Mouse (Mus musculus) brain, embryonic 14.5 days (tissue): Measurements from ENCODE around the gene Zswim7. TPM values are rescaled to one million over a fixed set of nuclear protein-coding genes. Genes with fewer than 3 reads are reported as not detected.
A peak's percentile ranks its signal among the peaks of the same experiment; 100 is the strongest.

ENCODE experiments used
- DNase-seq: peaks from one replicate; pipeline ENCODE4 v3.0.0-alpha.2; 2011; ENCODE audit warnings: low read depth
- CTCF ChIP-seq: fragments of 200-500 bp; IDR thresholded peaks from 2 replicates; pipeline ENCODE4 v1.5.1; 2012; ENCODE audit warnings: inconsistent platforms, mild to moderate bottlenecking, moderate library complexity, borderline replicate concordance; ENCODE audit not compliant: insufficient read depth, insufficient read length; ENCODE audit errors: extremely low read depth
- POLR2A ChIP-seq: fragments of 200-500 bp; IDR thresholded peaks from 2 replicates; pipeline ENCODE4 v1.6.1; 2012; ENCODE audit warnings: mild to moderate bottlenecking, inconsistent platforms, borderline replicate concordance; ENCODE audit not compliant: poor library complexity, insufficient read depth, insufficient read length, severe bottlenecking; ENCODE audit errors: extremely low read depth
- polyA plus RNA-seq: library from polyadenylated mRNA; depleted of rRNA; stranded (reverse); fragments of >200 nt; gene quantifications from 2 replicates; pipeline ENCODE4 v1.2.3, GENCODE M21; 2012; rRNA removed

Gene Zswim7
- polyA plus RNA-seq, 1 experiment, result 9.6 TPM

DNA sequence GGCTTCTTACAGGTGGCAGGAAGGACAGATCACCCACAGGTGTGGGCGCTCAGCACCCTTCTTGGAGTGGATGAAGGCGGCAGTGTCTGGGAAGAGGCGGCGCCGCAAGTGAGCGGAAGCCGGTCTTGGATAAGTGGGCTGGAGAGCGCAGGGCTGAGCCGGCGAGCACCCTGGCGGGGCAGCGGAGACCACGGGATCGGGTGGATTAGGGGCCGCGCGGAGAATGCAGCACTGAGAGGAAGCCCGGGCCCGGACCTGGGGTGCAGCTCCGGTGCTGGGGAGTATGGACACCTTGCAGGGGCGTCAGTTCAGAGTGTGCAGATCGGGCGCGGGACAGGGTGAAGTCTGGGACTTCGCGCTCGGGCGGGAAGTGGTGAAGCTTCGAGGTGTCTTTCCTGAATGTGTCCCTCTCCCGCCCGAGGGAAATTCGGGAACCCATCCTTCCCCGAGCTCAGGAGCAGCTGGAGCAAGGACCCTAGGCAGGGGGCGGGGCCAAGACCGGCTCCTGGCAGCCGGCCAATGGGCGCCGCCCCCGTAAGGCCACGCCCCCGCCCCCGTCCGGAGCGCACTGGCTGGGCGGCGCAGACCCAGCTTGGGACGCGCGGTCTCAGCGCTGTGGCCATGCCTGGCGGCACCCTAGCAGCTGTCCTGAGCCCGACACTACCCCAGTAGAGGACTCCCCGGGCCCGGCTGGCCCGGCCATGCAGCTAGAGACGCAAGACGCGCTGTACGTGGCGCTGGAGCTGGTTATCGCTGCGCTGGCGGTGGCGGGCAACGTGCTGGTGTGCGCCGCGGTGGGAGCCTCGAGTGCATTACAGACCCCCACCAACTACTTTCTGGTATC lies 32.6 kb downstream of the Zswim7 start, which contains the start of gene Adora2b:
Gene Adora2b, plus strand, starts transcription at position 584 of the 844 bp plus-strand sequence.
- peak; percentile 83 for DNase-seq
- TF ChIP-seq POLR2A (no peak), CTCF (no peak)

DNA sequence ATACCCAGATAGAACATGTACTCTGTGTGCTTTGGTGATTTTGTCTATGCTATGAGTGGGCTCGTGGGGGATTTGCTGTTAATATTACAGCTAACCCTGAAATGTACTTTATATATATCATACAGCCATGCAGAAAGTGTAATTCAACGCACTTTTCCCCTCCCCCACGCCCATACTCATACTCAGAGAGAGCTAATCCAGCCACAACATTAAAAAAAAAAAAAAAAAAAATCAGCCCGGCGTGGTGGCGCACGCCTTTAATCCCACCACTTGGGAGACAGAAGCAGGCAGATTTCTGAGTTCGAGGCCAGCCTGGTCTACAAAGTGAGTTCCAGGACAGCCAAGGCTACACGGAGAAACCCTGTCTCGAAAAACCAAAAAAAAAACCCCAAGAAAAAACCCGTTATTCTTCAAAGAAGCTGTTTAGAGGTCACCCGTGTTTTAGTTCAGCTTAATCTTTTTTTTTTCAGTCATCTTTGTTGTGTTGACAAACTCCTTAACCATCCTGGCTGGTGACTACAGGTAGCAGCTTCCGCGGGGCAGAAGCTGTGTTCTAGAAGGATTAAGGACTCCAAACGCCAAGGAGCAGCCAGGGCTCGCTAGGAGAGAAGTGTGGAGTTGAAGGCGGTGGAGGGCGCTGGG lies 33.3 kb downstream of the Zswim7 start:
- TF ChIP-seq CTCF (no peak), POLR2A (no peak)
- DNase-seq, result no peak

DNA sequence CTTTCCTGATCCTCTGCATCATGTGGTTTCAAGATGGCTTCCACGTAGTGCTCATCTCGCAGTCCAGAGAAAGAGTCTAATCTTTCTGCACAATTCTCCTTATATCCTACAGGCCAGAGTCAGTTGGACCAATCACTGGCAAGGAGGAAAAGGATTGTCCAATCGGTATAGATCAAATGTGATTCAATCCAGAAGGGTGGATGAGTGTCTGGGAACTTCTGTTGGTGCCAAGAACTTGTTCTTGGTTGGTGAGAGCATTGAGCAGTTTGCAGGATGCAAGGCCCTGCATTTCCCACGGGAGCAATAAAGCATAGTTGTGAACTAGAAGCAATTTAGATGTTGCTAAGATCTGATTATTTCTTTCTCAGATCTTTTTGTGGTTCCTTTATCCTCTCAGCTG lies 36.7 kb downstream of the Zswim7 start:
- no peak for DNase-seq
- TF ChIP-seq CTCF (no peak), POLR2A (no peak)

DNA sequence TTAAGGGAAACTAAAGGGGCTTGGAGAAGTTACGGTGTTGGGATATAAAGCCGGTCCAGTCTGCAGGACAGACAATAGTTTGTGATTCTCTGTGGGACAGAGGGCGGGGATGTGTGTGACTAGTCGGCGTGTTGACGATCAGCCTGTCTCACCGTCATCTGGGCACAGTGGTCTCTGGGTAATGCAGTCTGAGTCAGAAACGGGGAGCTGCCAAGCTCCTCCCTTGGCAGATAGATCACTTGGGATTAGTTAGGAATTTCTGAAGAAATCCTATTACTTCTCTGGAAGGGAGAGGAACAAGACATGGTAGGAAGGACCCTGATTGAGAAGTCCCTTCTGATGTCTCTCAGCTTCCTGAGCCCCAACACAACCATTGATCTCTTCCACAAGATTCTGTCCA lies 37.3 kb downstream of the Zswim7 start:
- TF ChIP-seq POLR2A (no peak), CTCF (no peak)
- DNase-seq, result no peak

DNA sequence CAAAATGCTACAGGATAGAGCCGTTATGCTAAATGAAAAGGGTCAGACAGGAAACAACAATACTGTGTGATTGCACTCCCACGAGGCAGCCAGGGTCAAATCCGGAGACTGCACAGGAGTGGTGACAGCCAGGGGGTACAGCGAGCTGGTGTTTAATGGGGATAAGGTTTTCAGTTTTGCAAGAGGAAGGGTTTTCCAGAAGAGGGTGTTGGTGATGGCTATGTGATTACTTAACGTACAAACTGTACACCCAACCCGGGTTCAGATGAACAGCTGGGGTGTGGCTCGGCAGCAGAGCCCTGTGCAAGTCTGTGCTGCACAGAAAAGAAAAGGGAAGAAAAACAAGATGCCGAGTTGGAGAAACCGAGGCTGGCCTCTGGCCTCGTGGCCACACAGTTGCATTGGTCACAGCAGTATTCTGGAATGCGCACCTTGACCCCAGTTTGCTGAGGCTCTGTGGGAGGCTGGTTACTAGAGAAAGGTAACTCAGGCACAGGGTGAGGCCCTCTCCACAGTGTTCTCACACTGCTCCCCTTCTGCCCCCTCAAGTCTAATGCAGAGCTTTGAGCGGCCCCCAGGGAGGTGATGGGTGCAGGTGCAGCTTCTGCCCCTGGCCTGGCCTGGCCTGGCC lies 40.4 kb downstream of the Zswim7 start:
- TF ChIP-seq POLR2A (no peak), CTCF (no peak)
- DNase-seq, result no peak

DNA sequence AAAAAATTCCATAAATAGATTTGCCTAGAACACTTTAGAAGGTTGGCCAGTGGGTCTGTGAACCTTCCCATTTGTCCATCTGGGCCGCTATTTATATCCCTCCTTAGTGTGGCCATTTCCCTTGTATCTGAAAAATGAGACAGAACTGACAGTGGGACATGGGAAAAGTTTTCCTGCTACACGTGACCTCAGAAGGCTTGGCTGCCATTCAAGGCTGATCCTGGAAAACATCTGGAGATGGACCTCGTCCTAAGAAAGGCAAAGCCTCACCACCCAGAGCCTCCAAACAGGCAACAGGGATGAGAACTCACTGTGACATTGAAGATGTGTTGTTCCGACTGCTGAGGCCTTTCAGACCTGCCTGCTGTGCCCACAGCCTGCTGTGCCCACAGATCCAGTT lies 56.4 kb downstream of the Zswim7 start:
- peak; percentile 7 for DNase-seq
- TF ChIP-seq POLR2A (no peak), CTCF (no peak)

DNA sequence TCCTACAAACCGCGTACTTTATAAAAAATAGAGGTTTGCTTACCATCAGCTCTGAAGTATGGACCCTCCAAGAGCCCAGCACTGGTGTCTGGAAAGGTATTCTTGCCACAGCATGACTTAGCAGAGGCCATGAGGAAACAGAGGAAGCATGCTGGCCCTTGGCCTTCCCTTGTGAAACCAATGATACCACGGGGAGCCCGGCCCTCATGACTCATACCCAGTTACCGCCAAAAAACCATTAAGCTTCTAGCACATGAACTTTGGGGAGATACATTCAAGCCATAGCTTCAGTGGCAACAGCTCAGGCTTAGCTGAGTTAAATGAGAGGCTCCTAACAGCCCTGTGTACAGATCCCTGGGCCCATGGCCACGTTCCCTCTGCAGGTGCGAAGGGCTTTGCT lies 57.2 kb downstream of the Zswim7 start:
- DNase-seq, result no peak
- TF ChIP-seq POLR2A (no peak), CTCF (no peak)

- TF ChIP-seq POLR2A (no peak), CTCF (no peak)
- no peak for DNase-seq
Observed at GRCm38 (mm10) chr11:62223416-62223815, 57.8 kb downstream of the Zswim7 start.

DNA sequence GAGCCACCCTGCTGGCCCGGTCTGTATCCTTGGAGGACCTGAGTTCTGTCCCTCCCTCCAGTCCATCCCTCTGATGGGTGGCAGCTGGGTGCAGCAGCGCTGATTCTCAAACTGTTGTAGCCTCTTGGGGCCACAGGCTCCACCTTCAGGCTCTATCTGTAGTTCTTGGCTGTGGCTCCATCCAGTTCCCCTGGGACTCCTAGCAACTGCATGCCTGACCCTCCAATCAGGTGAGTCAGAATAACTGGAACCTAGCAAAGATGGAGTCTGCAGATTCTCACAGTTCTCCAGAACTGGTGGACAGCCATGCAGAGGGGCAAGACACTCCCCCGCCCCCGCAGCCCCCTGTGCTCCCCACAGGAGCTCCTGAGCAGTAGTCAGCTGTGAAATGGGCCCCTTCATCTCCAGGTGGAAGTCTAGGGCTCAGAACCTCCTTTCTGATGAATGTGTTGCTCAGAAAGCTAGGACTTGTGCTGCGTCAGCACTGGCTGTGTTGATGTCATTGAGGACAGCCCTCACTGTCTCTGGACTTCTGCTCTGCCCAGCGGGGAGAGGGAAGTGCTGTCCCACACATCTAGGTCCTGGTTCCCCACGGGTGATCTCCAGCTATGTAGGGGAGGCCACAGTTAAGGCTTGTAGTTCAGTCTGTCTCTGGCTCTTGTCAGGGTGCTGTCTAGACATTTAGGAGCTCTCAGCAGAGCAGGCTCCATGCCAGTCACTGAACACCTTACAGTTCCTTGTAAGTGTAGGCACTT lies 60.2 kb downstream of the Zswim7 start:
- TF ChIP-seq CTCF, result no peak
- TF ChIP-seq POLR2A, result no peak
- no peak for DNase-seq

- no peak for TF ChIP-seq CTCF
- TF ChIP-seq POLR2A, result no peak
- DNase-seq, result no peak
Observed at GRCm38 (mm10) chr11:62217751-62218150, 63.4 kb downstream of the Zswim7 start.

Other genes starting within 250 kb of the Zswim7 start
- 2.8 and 3.0 TPM in 2 replicates for gene Adora2b, start 32.4 kb downstream of the Zswim7 start, polyA plus RNA-seq
- 28.2 and 29.5 TPM in 2 replicates for gene Ttc19, start 98 bp upstream of the Zswim7 start, polyA plus RNA-seq
- 6.8 and 8.2 TPM in 2 replicates for gene Pigl, start 177.1 kb upstream of the Zswim7 start, polyA plus RNA-seq
- gene Ncor1, start 177.2 kb upstream of the Zswim7 start, polyA plus RNA-seq, result 132 and 164 TPM in 2 replicates